Mouse (Mus musculus) heart, adult 18-20 months (tissue): Measurements from ENCODE around the gene Rheb. TPM values are rescaled to one million over a fixed set of nuclear protein-coding genes. Genes with fewer than 3 reads are reported as not detected.
"Not testable (repeated sequence)": the region's sequence is repeated elsewhere in the genome, so short reads cannot be mapped to it uniquely, and the experiment has no call there.

Experiments
- DNase-seq, 2 experiments: peaks; one replicate each; pipeline ENCODE4 v3.0.0; 2021 to 2022; ENCODE audit warnings: mixed read lengths in 1 of 2
- total RNA-seq, 2 experiments: library from RNA; stranded (reverse); gene quantifications; 2 replicates each; pipeline ENCODE4 v1.2.3; 2021

Rheb gene
- total RNA-seq, 2 experiments from 2014 or later: 82.6 to 85.7 TPM

DNA sequence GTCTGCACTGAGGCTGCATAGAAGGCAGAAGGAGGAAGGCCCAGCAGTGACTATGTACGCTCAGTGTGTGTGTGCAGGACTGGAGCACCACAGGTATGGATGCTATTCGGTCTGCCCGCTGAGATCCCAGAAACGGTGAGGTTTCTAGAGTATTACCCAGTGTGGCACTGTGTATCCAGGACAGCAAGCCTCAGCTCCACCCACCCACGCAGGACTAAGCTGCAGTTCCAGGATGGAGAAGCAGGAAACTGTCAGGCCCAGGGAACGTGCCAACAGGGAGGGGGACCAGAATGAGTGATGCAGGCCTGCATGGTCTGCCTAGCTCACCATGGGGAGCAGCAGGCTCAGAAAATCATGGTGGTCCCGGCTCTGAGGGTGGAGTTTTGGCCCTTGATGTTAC is 49.5 kb downstream of the Rheb start:
- no peak for DNase-seq

GRCm38 (mm10) chr5:24782957-24783356 is 59.5 kb downstream of the Rheb start:
- DNase-seq: no peak

GRCm38 (mm10) chr5:24781048-24781447 is 61.4 kb downstream of the Rheb start:
- peak in 1 of 2 experiments; percentile 23 for DNase-seq

DNA sequence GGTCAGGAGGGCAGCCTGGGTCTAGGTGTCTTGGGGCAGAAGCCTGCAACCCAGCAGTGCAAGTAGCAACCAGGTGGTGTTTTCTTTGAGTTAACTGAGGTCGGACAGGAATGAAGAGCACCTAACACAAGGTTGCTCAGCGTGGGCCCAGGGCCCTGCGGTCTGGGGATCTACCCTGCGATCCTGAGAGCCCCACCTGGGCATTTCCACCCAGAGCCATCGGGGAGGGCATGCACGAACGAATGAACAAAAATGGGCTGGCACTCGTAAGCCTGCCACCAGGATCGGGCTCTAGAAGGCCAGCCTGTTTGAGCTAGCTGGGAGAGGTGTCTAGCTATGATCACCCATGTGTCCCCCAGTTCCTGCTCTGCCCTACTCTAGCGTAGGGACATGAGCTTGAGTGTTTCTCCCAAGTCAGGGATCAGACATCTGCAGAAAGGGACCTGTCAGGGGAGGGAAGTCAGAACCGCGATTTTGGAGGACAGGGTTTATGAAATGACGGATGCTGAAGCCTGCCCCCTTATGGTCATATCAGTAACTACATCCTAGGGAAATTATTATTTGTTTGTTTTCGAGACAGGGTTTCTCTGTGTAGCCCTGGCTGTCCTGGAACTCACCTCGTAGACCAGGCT is 62.4 kb downstream of the Rheb start:
- peak in 1 of 2 experiments; percentile 62 for DNase-seq

- no peak for DNase-seq
Observed at GRCm38 (mm10) chr5:24779321-24779720, 63.1 kb downstream of the Rheb start.

- no peak for DNase-seq
Observed at GRCm38 (mm10) chr5:24778843-24779140, 63.6 kb downstream of the Rheb start.

DNA sequence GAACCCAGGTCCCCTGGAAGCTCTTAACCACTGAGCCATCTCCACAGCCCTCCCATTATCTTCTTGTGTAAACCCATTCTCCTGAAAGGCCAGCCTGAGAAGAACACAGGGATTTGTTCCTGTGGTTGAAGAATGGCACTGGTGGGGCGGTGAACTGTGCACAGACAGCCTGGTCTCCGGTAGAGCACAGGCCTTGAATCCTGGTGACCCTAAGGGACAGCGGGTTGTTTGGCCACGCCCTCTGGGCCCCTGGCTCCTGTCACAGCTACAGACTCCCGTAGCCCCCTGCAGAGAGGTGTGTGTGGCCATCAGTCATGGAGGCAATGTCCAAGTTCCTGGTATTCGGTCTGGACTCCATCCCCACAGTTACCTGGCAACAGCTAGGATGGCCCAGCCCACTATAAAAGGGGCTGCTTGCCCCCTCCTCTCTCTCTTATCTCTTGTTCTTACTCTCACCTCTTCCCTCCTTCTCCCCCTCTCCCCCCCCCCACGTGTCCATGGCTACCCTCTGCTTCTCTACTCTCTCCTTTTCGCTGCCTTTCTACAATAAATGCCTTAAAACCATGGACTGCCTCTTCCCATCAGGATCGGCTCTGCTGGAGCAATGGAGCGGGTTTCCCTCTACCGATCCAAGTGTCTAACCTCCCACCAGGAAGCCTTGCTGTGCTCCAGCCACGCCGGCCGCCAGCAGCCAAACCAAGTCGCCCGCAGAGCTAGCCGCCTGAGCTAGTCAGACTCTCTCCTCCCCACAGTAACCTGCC is 64.2 kb downstream of the Rheb start:
- DNase-seq: no peak

DNA sequence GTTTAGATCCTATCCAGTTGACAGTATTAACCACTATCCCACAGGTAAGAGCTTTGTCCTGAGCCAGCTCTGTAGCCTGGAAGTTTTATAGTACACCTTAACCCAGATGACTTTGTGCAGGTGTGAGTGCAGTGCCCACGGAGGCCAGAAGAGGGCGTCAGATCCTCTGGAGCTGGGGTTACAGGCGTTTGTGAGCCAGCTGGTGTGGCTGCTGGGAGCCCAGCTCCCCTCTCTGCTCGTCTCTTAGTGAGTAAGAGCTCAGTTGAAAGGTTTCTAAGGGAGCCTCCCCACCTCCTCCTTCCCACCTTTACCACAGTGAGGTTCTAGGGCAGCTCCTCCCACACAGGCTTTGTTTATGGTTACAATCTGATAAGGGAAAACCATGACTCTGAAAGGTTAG is 65.7 kb downstream of the Rheb start:
- DNase-seq: no peak

GRCm38 (mm10) chr5:24774549-24774948 is 67.9 kb downstream of the Rheb start:
- not testable (repeated sequence) for DNase-seq

- DNase-seq: no peak
Observed at GRCm38 (mm10) chr5:24757816-24758215, 84.6 kb downstream of the Rheb start, which contains the start of gene Crygn. Crygn (minus strand) TSS chr5:24758008.

GRCm38 (mm10) chr5:24756931-24757330 is 85.5 kb downstream of the Rheb start:
- no peak for DNase-seq

Other genes starting within 250 kb of the Rheb start
- 10 to 100 TPM; 56.5 to 59.8 TPM for gene Smarcd3, start 218.2 kb downstream of the Rheb start, total RNA-seq
- gene Nub1, start 157.1 kb downstream of the Rheb start, total RNA-seq: 10 to 100 TPM; 35.4 to 41.2 TPM
- under 1 TPM; 0.39 to 0.52 TPM for gene Wdr86, start 111.9 kb downstream of the Rheb start, total RNA-seq
- not detected for gene Crygn, start 84.6 kb downstream of the Rheb start, total RNA-seq